Mouse (Mus musculus): Measurements from ENCODE around the gene Hipk2.

- TF ChIP-seq CTCF (IDR thresholded peaks at IDR 0.05; ENCODE audit: control insufficient read depth, insufficient read depth, insufficient replicate concordance, low read depth, low read length) (no peak), POLR2A (IDR thresholded peaks at IDR 0.05; ENCODE audit: control insufficient read depth, low read depth, low read length) (no peak)
Observed at GRCm38 (mm10) chr6:38846330-38847195, 29.4 kb downstream of the Hipk2 start.

All from testis, adult 2 months (tissue).